7 mouse cellular contexts compared by ENCODE assay signal in genomic region chr2:165326304-165327190, GRCm38 (mm10). TPM values are rescaled to one million over a fixed set of nuclear protein-coding genes. Genes with fewer than 3 reads are reported as not detected.
DNase-seq lines count a peak whose midpoint lies in the region; ATAC-seq lines count a peak whose summit lies in the region.

Gene Elmo2, minus strand, starts transcription at chr2:165326479.

- H3K4me1 ChIP-seq in embryonic facial prominence, embryonic 11.5 days (ENCODE audit: control insufficient read depth, insufficient read depth, low read length), result peaks cover 5% of the 10 kb centered on the region
- peaks cover 46% of the 10 kb centered on the region for H3K4me1 ChIP-seq in limb, embryonic 10.5 days
- H3K4me1 ChIP-seq in midbrain, embryonic 13.5 days (replicated peaks), result peaks cover 54% of the 10 kb centered on the region

- H3K9ac ChIP-seq in embryonic facial prominence, embryonic 11.5 days (replicated peaks; ENCODE audit: low read length), result peak within 1 kb of the TSS; percentile 92
- H3K9ac ChIP-seq in midbrain, embryonic 13.5 days (replicated peaks), result peak within 1 kb of the TSS; percentile 95

- DNase-seq in adrenal gland, postnatal 14 days, result peak; percentile 97
- peak; percentile 98 for DNase-seq in embryonic facial prominence, embryonic 11.5 days (ENCODE audit: low spot score)
- peak; percentile 99 for DNase-seq in kidney, adult 11 months
- DNase-seq in limb, embryonic 10.5 days (ENCODE audit: low spot score), result peak; percentile 92
- DNase-seq in spleen, adult 12 weeks (ENCODE audit: low spot score), result peak; percentile 92

- no peak within 1 kb of the TSS; the same call in 1 of the 2 replicates for H3K27ac ChIP-seq in embryonic facial prominence, embryonic 11.5 days (replicated peaks; ENCODE audit: low read depth, low read length)
- H3K27ac ChIP-seq in limb, embryonic 10.5 days, result peak within 1 kb of the TSS; percentile 89
- H3K27ac ChIP-seq in midbrain, embryonic 13.5 days, result peak within 1 kb of the TSS; percentile 95

- no peaks in the 10 kb centered on the region for H3K27me3 ChIP-seq in embryonic facial prominence, embryonic 11.5 days (ENCODE audit: control insufficient read depth, insufficient read depth, low read length)
- H3K27me3 ChIP-seq in limb, embryonic 10.5 days (ENCODE audit: low read depth, poor library complexity, severe bottlenecking), result peaks cover 17% of the 10 kb centered on the region; the same call in 1 of the 2 replicates
- H3K27me3 ChIP-seq in midbrain, embryonic 13.5 days, result peaks cover 6% of the 10 kb centered on the region; the same call in 1 of the 2 replicates

- under 1% methylated on average over 52 of the region's 55 CpGs for whole genome bisulfite sequencing in embryonic facial prominence, embryonic 11.5 days
- WGBS in limb, embryonic 10.5 days, result 1% methylated on average over 55 of the region's 55 CpGs
- WGBS in midbrain, embryonic 13.5 days, result under 1% methylated on average over 55 of the region's 55 CpGs

- H3K4me2 ChIP-seq in embryonic facial prominence, embryonic 11.5 days (ENCODE audit: low read depth, low read length), result peak within 1 kb of the TSS; percentile 89
- H3K4me2 ChIP-seq in midbrain, embryonic 13.5 days (replicated peaks), result peak within 1 kb of the TSS; percentile 95

- no peaks in the 10 kb centered on the region for H3K9me3 ChIP-seq in embryonic facial prominence, embryonic 11.5 days (replicated peaks; ENCODE audit: control insufficient read depth, low read length)
- H3K9me3 ChIP-seq in limb, embryonic 10.5 days (replicated peaks), result no peaks in the 10 kb centered on the region
- H3K9me3 ChIP-seq in midbrain, embryonic 13.5 days, result no peaks in the 10 kb centered on the region

- peak; percentile 96 for ATAC-seq in embryonic facial prominence, embryonic 11.5 days (replicated peaks; ENCODE audit: insufficient number of reproducible peaks, low FRiP score, low TSS enrichment, low read depth)
- peak; percentile 78 for ATAC-seq in granulocyte monocyte progenitor cell, adult 5-6 weeks (replicated peaks; ENCODE audit: poor library complexity, severe bottlenecking)
- peak; percentile 96 for ATAC-seq in midbrain, embryonic 13.5 days

- H3K4me3 ChIP-seq in embryonic facial prominence, embryonic 11.5 days (ENCODE audit: low read depth, low read length), result peak within 1 kb of the TSS; percentile 91
- H3K4me3 ChIP-seq in limb, embryonic 10.5 days, result peak within 1 kb of the TSS; percentile 89
- H3K4me3 ChIP-seq in midbrain, embryonic 13.5 days (replicated peaks), result peak within 1 kb of the TSS; percentile 81

- H3K36me3 ChIP-seq in embryonic facial prominence, embryonic 11.5 days (replicated peaks; ENCODE audit: control insufficient read depth, insufficient read depth, low read depth, low read length), result no peaks in the 10 kb centered on the region; the same call in 1 of the 2 replicates
- H3K36me3 ChIP-seq in limb, embryonic 10.5 days, result peaks cover 4% of the 10 kb centered on the region; the same call in 1 of the 2 replicates
- H3K36me3 ChIP-seq in midbrain, embryonic 13.5 days, result no peaks in the 10 kb centered on the region

RNA-seq across cellular contexts. Expression of gene Elmo2, which starts in this region (rescaled TPM):
- total RNA-seq in adrenal gland, postnatal 14 days (2021), result 26.2 and 27.8 TPM in 2 replicates
- polyA plus RNA-seq in embryonic facial prominence, embryonic 11.5 days (2014; fragmentation: Nextera tagmentation; extraction: Ambion mirVana), result 85.9 and 92.9 TPM in 2 replicates
- 53.2 and 57.9 TPM in 2 replicates for total RNA-seq in granulocyte monocyte progenitor cell, adult 5-6 weeks (2014; fragmentation: Nextera tagmentation)
- 28.5 and 38.8 TPM in 2 replicates for total RNA-seq in granulocyte monocyte progenitor cell, adult 5-6 weeks (2017)
- polyA plus RNA-seq in limb, embryonic 10.5 days (2016; fragmentation: Nextera tagmentation; extraction: Ambion mirVana), result 76.9 and 94.2 TPM in 2 replicates
- 91.6 and 98.6 TPM in 2 replicates for polyA plus RNA-seq in midbrain, embryonic 13.5 days (2015; fragmentation: Nextera tagmentation; extraction: Ambion mirVana)
